Mouse (Mus musculus): ENCODE results near the gene Rbm33.

GRCm38 (mm10) chr5:28355614-28356013, 38.7 kb downstream of the Rbm33 start:
- TF ChIP-seq CTCF (IDR thresholded peaks at IDR 0.05) (no peak), EP300 (IDR thresholded peaks at IDR 0.05) (no peak)
